Mouse (Mus musculus) left cerebral cortex, postnatal 25 days (tissue): Measurements from ENCODE around the gene Atp6v1g2. TPM values are rescaled to one million over a fixed set of nuclear protein-coding genes. Genes with fewer than 3 reads are reported as not detected.

ENCODE experiments used
- DNase-seq, 2 experiments: peaks; one replicate each; pipeline ENCODE4 v3.0.0; 2022; ENCODE audit warnings: low spot score in 2 of 2, mixed read lengths in 1 of 2
- intact Hi-C: fragments of 180-260 bp; cut with DNase I; formaldehyde crosslinking; loops from one replicate; pipeline ENCODE4 v1.15.1; 2025
- microRNA-seq, 2 experiments: library from miRNA; unstranded; fragments of <30 nt; microRNA quantifications; one replicate each; pipeline ENCODE4 v1.2.0; 2022
- total RNA-seq, 2 experiments: library from RNA; stranded (reverse); gene quantifications; 2 replicates each; pipeline ENCODE4 v1.2.3; 2021

The Atp6v1g2 gene
- total RNA-seq, 2 experiments from 2014 or later: 514 to 578 TPM

DNA sequence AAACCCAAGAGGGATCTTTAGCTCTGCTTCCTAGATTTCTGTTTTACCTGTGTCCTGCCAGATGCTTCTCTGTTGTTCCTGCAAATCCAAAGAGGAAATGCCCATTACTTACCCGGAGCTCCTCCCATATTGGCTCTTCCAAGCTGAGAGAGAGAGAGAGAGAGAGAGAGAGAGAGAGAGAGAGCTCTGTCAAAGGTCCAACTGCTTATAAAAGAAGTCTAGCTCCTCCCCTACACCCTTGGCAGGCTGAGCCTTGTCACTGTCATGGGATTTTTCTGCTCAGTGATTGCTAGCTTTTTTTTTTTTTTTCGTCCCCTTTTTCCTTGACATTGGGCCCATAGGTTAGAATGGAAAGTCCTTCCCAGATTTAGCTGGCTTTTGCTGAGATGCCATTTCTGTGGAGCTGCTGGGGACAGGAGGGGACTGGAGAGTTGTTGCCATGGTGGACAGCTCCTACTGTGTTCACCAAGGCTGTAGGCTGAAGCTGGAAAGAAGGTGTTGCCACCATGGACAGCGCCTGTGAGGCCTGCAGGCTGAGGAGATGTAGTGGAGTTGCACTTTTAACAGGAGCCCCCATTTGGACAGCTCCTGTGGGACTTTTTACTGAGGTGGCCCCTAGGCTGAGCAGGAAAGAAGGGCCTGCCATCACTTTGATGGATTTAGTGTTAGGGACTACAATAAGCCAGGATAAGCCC lies 36.3 kb downstream of the Atp6v1g2 start:
- no peak for DNase-seq
- intact Hi-C loops: loop anchor here (5.0 kb wide), 1 partner anchor 1257 kb away; no protein-coding TSS in a partner anchor

- intact Hi-C loops: loop anchor here (5.0 kb wide), 1 partner anchor 1260 kb away; no protein-coding TSS in a partner anchor
Observed at GRCm38 (mm10) chr17:35272249-35272648, 38.8 kb downstream of the Atp6v1g2 start.

GRCm38 (mm10) chr17:35274770-35275169 lies 41.3 kb downstream of the Atp6v1g2 start:
- peak; percentile 81 to 86 for DNase-seq
- intact Hi-C loops: loop anchor here (1.0 to 5.0 kb wide), 2 partner anchors 16 to 1262 kb away; no protein-coding TSS in a partner anchor

More at GRCm38 (mm10) chr17:35272249-35272648, 38.8 kb downstream of the Atp6v1g2 start:
- DNase-seq: no peak

- intact Hi-C loops: no loop called here
- DNase-seq: no peak
Observed at GRCm38 (mm10) chr17:35276304-35276864, 42.9 kb downstream of the Atp6v1g2 start.

- no peak for DNase-seq
- intact Hi-C loops: no loop called here
Observed at GRCm38 (mm10) chr17:35278049-35278448, 44.6 kb downstream of the Atp6v1g2 start.

GRCm38 (mm10) chr17:35278957-35279688 lies 45.7 kb downstream of the Atp6v1g2 start:
- no peak for DNase-seq

DNA sequence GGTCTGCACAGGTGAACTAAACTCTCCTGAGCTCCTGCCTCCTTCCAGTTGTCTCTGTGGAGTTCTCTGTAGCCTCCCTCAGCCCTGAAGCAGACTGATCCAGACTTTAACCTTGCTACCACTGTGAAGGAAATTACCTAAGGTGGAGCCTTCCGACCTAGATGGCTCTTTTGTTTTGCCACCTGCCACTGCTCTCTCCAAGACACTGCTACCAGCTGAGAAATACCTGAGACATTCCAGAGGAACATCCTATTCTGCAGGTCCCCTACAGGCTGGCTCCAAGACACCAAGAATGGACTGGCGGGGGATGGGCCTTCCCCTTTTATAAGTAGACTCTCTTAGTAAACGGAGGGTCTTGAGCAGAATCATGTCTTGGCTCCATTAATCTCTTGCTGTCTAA lies 46.8 kb downstream of the Atp6v1g2 start:
- intact Hi-C loops: no loop called here
- DNase-seq: no peak

More at GRCm38 (mm10) chr17:35278957-35279688, 45.7 kb downstream of the Atp6v1g2 start:
- intact Hi-C loops: loop anchor here (1.0 kb wide), 1 partner anchor 1319 kb away; no protein-coding TSS in a partner anchor

GRCm38 (mm10) chr17:35285431-35285830 lies 52.0 kb downstream of the Atp6v1g2 start:
- intact Hi-C loops: no loop called here
- DNase-seq: no peak

Small RNA genes within 50 kb of the gene (microRNA-seq; reads per million reads assigned to microRNA genes)
- 0 reads per million in 2 experiments for gene Mir6973a
- gene Mir6974: 0 to 1.7 reads per million in 2 experiments
- gene Mir6975: 0.74 to 2.7 reads per million in 2 experiments
- 0 to 0.50 reads per million in 2 experiments for gene Mir8094

Other genes starting within 250 kb of the Atp6v1g2 start
- 10 to 100 TPM; 38.0 to 44.7 TPM for gene Vars, start 232.7 kb upstream of the Atp6v1g2 start, total RNA-seq
- gene Vwa7, start 217.1 kb upstream of the Atp6v1g2 start, total RNA-seq: under 1 TPM; 0.30 to 0.37 TPM
- under 1 TPM; 0.60 to 0.83 TPM for gene Sapcd1, start 205.6 kb upstream of the Atp6v1g2 start, total RNA-seq
- gene Msh5, start 186.9 kb upstream of the Atp6v1g2 start, total RNA-seq: under 1 TPM; 0.76 to 0.96 TPM
- 10 to 100 TPM in 1 of 2 experiments, 1 to 10 TPM in 1; 9.9 to 11.6 TPM for gene Clic1, start 183.7 kb upstream of the Atp6v1g2 start, total RNA-seq
- 10 to 100 TPM; 12.1 to 12.5 TPM for gene Ddah2, start 174.6 kb upstream of the Atp6v1g2 start, total RNA-seq
- gene Ly6g6c, start 168.3 kb upstream of the Atp6v1g2 start, total RNA-seq: not detected
- not detected for gene Mpig6b, start 167.5 kb upstream of the Atp6v1g2 start, total RNA-seq
- 1 to 10 TPM; 2.4 to 2.7 TPM for gene Ly6g6e, start 156.8 kb upstream of the Atp6v1g2 start, total RNA-seq
- gene Ly6g6d, start 155.6 kb upstream of the Atp6v1g2 start, total RNA-seq: 1 to 10 TPM in 1 of 2 experiments, under 1 TPM in 1; 0.69 to 1.9 TPM
- gene Ly6g6f, start 148.1 kb upstream of the Atp6v1g2 start, total RNA-seq: not detected
- 100 to 1,000 TPM; 107 to 109 TPM for gene Abhd16a, start 144.4 kb upstream of the Atp6v1g2 start, total RNA-seq
- not detected for gene Ly6g5c, start 125.4 kb upstream of the Atp6v1g2 start, total RNA-seq
- under 1 TPM; 0.69 to 0.94 TPM for gene Ly6g5b, start 118.2 kb upstream of the Atp6v1g2 start, total RNA-seq
- gene Gpank1, start 112.2 kb upstream of the Atp6v1g2 start, total RNA-seq: 10 to 100 TPM; 13.1 to 15.2 TPM
- 100 to 1,000 TPM; 183 to 185 TPM for gene Csnk2b, start 111.6 kb upstream of the Atp6v1g2 start, total RNA-seq
- gene D17H6S53E, start 107.3 kb upstream of the Atp6v1g2 start, total RNA-seq: 10 to 100 TPM; 24.1 to 29.8 TPM
- not detected for gene Apom, start 101.6 kb upstream of the Atp6v1g2 start, total RNA-seq
- gene Bag6, start 98.5 kb upstream of the Atp6v1g2 start, total RNA-seq: 100 to 1,000 TPM; 286 to 292 TPM
- 100 to 1,000 TPM; 268 to 285 TPM for gene Prrc2a, start 68.8 kb upstream of the Atp6v1g2 start, total RNA-seq
- gene Aif1, start 57.6 kb upstream of the Atp6v1g2 start, total RNA-seq: 10 to 100 TPM; 10.8 to 11.1 TPM
- 10 to 100 TPM in 1 of 2 experiments, 1 to 10 TPM in 1; 6.1 to 10.1 TPM for gene Lst1, start 45.2 kb upstream of the Atp6v1g2 start, total RNA-seq
- gene Ltb, start 39.2 kb upstream of the Atp6v1g2 start, total RNA-seq: under 1 TPM; 0.64 to 0.99 TPM
- not detected for gene Tnf, start 31.7 kb upstream of the Atp6v1g2 start, total RNA-seq
- gene Lta, start 28.3 kb upstream of the Atp6v1g2 start, total RNA-seq: under 1 TPM; 0.34 to 0.39 TPM
- not detected for gene Gm16181, start 12.8 kb upstream of the Atp6v1g2 start, total RNA-seq
- 10 to 100 TPM; 11.7 to 12.8 TPM for gene Nfkbil1, start 2.1 kb downstream of the Atp6v1g2 start, total RNA-seq
- gene Ddx39b, start 8.1 kb downstream of the Atp6v1g2 start, total RNA-seq: 100 to 1,000 TPM; 207 to 209 TPM
- 10 to 100 TPM; 18.5 to 18.7 TPM for gene H2-D1, start 29.1 kb downstream of the Atp6v1g2 start, total RNA-seq
- under 1 TPM; 0.39 to 0.96 TPM for gene H2-Q1, start 86.7 kb downstream of the Atp6v1g2 start, total RNA-seq
- gene H2-Q2, start 108.6 kb downstream of the Atp6v1g2 start, total RNA-seq: under 1 TPM; 0.30 to 0.78 TPM
- gene H2-Q4, start 146.0 kb downstream of the Atp6v1g2 start, total RNA-seq: 1 to 10 TPM; 1.4 to 1.9 TPM
- gene H2-Q6, start 191.2 kb downstream of the Atp6v1g2 start, total RNA-seq: under 1 TPM in 1 of 2 experiments, not detected in 1; 0.34 TPM
- gene H2-Q7, start 205.5 kb downstream of the Atp6v1g2 start, total RNA-seq: under 1 TPM; 0.30 to 0.34 TPM
- gene H2-Q10, start 236.4 kb downstream of the Atp6v1g2 start, total RNA-seq: under 1 TPM; 0.09 to 0.39 TPM